ENCODE assay signal across 34 mouse cellular contexts in genomic region chr15:73950931-73951330, GRCm38 (mm10).
"Had no signal": no experiment of that assay in that cellular context is flagged by ENCODE, and none has a peak within 500 bp of the region (broad histone marks: within the 10 kb centered on the region; RNA-seq: fewer than 3 reads in every experiment).

No protein-coding gene starts in this region.

- H3K27me3 ChIP-seq: hindbrain, embryonic 12.5 days; hindbrain, embryonic 15.5 days; intestine, embryonic 15.5 days; kidney, embryonic 15.5 days had no signal

- ATAC-seq: hindbrain, embryonic 16.5 days; hindbrain, postnatal 0 days; inflammation-experienced regulatory T-cells, adult 6 months; intestine, embryonic 15.5 days; intestine, embryonic 16.5 days; intestine, postnatal 0 days had no signal

- H3K9ac ChIP-seq: heart, embryonic 12.5 days; heart, embryonic 13.5 days; heart, embryonic 15.5 days; hindbrain, embryonic 12.5 days; hindbrain, embryonic 13.5 days; hindbrain, embryonic 14.5 days; hindbrain, embryonic 15.5 days; intestine, embryonic 15.5 days; kidney, embryonic 15.5 days had no signal

- H3K4me3 ChIP-seq: heart, embryonic 12.5 days; heart, embryonic 13.5 days; heart, embryonic 15.5 days; hindbrain, embryonic 10.5 days; hindbrain, embryonic 12.5 days; hindbrain, embryonic 13.5 days; hindbrain, embryonic 15.5 days; intestine, embryonic 15.5 days; kidney, embryonic 15.5 days; left cerebral cortex, adult 2 months had no signal

- H3K4me2 ChIP-seq: heart, embryonic 11.5 days; heart, embryonic 12.5 days; heart, embryonic 13.5 days; heart, embryonic 15.5 days; hindbrain, embryonic 12.5 days; hindbrain, embryonic 13.5 days; hindbrain, embryonic 14.5 days; hindbrain, embryonic 15.5 days; intestine, embryonic 15.5 days; kidney, embryonic 15.5 days had no signal

- H3K9me3 ChIP-seq: heart, embryonic 12.5 days; heart, embryonic 13.5 days; heart, embryonic 15.5 days; hindbrain, embryonic 10.5 days; hindbrain, embryonic 12.5 days; hindbrain, embryonic 13.5 days; hindbrain, embryonic 15.5 days; intestine, embryonic 15.5 days; kidney, embryonic 15.5 days had no signal

- DNase-seq: heart, postnatal 10 days; heart, postnatal 14 days; heart, postnatal 36 days; heart, postnatal 4 days; kidney, adult 11 months; kidney, adult 18-20 months; kidney, adult 2 months; kidney, adult 8-10 months; kidney, adult 9 months; kidney, postnatal 10 days; kidney, postnatal 14 days; kidney, postnatal 25 days; kidney, postnatal 36 days; kidney, postnatal 4 days; layer of hippocampus, adult 9-11 months; layer of hippocampus, postnatal 36 days had no signal

- H3K36me3 ChIP-seq: heart, embryonic 12.5 days; heart, embryonic 13.5 days; heart, embryonic 15.5 days; hindbrain, embryonic 10.5 days; hindbrain, embryonic 12.5 days; hindbrain, embryonic 13.5 days; hindbrain, embryonic 15.5 days; intestine, embryonic 15.5 days; kidney, embryonic 15.5 days had no signal

- H3K4me1 ChIP-seq: heart, embryonic 12.5 days; heart, embryonic 13.5 days; heart, embryonic 15.5 days; hindbrain, embryonic 10.5 days; hindbrain, embryonic 12.5 days; hindbrain, embryonic 13.5 days; intestine, embryonic 15.5 days; kidney, embryonic 15.5 days had no signal

- H3K27ac ChIP-seq: heart, embryonic 13.5 days; heart, embryonic 15.5 days; hindbrain, embryonic 10.5 days; hindbrain, embryonic 12.5 days; hindbrain, embryonic 13.5 days; hindbrain, embryonic 14.5 days; hindbrain, embryonic 15.5 days; hindbrain, postnatal 0 days; intestine, embryonic 15.5 days; kidney, embryonic 15.5 days; kidney, postnatal 0 days; left cerebral cortex, adult 2 months had no signal
